Mouse (Mus musculus) olfactory bulb, adult 2 months (tissue): ENCODE data around the gene Disc1. TPM values are rescaled to one million over a fixed set of nuclear protein-coding genes. Genes with fewer than 3 reads are reported as not detected.

ENCODE experiments used
- H3K27ac ChIP-seq: fragments of 200-500 bp; 2 replicates; pipeline ENCODE4 v1.5.1; 2012; ENCODE audit warnings: low read depth, low read length; ENCODE audit not compliant: insufficient read depth
- H3K4me1 ChIP-seq: fragments of 200-500 bp; 2 replicates; pipeline ENCODE4 v1.6.1; 2012; ENCODE audit warnings: low read length; ENCODE audit not compliant: control insufficient read depth, insufficient read depth
- H3K4me3 ChIP-seq: fragments of 200-500 bp; 2 replicates; pipeline ENCODE4 v1.5.1; 2012; ENCODE audit warnings: mild to moderate bottlenecking, low read depth, low read length, moderate library complexity; ENCODE audit not compliant: insufficient read depth
- CTCF ChIP-seq: fragments of 200-500 bp; IDR thresholded peaks from 2 replicates; pipeline ENCODE4 v1.5.1; 2012; ENCODE audit warnings: low read depth, mild to moderate bottlenecking, low read length, moderate library complexity; ENCODE audit not compliant: insufficient read depth
- POLR2A ChIP-seq: fragments of 200-500 bp; IDR thresholded peaks from 2 replicates; pipeline ENCODE4 v1.6.1; 2012; ENCODE audit warnings: mild to moderate bottlenecking, low read depth, low read length, moderate library complexity; ENCODE audit not compliant: insufficient read depth
- WGBS: fragments of 180-500 bp; shearing (Covaris S2); methylation state at CpG from one replicate; pipeline ENCODE4 v1.1.7; 2018; 5-methylcytosine and 5-hydroxymethylcytosine counted together
- polyA plus RNA-seq: library from polyadenylated mRNA; stranded (reverse); fragments of >200 nt; gene quantifications from 2 replicates; pipeline ENCODE4 v1.2.4, GENCODE M21; 2012; ENCODE audit warnings: low replicate concordance; ENCODE audit not compliant: missing spikeins, insufficient read depth, insufficient read length

Disc1 gene
- polyA plus RNA-seq, 1 experiment: not detected

DNA sequence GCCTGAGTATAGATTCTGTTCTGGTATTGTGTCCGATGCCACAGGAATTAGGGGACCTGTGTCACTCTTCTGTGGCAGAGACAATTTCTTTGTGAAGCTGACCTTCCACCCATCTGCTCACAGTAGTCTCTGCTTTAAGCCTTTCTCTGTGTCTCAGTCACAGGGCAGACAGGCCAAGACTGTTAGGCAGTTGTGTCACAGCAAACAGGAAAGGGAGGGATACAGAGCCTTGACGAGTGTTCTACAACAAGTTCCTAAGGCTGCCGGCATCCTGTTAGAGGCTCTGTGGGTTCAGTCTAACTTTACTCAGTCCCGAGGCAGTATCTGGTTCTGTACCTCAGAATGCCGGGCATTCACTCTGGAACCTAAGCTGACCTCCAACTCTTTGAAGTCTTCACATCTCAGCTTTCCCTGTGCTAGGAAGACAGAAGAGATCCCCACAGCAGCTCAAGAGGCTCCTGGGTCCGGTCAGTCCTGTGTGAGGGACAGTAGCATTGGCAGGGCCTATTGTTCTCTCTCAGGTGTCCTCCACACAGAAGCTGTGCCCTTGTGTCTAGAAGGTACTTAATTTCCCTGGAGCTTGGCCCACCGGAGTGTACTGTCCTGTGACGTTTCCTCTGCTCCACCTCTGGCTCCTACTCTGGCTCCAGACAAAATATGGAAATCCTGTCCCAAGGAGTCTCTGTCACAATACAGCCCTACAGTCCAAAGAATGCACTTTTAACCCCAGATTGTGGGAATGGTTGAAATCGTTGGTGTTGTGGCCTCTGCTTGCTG lies 144.6 kb downstream of the Disc1 start:
- Histone ChIP-seq H3K27ac (no peak overlapping the region), H3K4me1 (peaks cover 9% of the 10 kb centered on the region; the same call in 1 of the 2 replicates), H3K4me3 (no peak overlapping the region)
- 88% methylated on average over 9 of the region's 9 CpGs for WGBS
- TF ChIP-seq CTCF (no peak), POLR2A (no peak)

DNA sequence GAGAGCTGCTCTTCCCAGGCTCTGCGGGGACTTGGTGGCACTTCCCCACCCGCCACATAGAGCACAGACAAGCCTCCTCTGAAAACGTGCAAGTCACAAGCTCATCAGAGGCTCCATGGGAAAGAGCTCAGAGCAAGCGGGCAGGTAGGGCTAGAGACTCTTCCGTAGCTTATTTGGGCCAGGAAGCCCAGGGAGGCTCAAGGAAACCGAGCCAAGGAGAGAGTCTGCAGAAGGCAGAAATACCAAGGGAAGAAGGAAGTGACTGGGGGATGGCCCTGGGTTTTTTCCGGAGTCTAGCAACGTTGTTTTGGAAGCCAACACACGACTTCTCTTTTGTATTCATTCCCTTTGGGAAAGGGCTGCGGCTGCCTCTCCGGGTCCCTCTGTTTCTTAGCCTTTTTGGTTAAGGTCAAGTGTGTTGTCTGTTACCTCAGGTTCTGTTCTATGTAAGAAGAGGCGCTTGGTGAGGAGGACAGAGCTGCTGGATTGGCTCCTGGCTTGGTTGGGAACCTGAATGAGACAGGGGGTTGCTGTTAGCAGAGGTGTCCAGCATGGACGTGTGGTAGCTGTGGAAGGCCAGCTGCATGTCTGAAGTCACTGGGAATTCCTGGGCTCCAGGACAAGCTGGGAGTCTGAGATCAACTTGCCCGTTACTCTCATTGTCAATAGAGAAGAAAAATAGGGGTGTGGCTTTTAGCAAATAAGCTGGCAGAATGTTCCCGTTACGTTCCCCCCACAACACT lies 145.4 kb downstream of the Disc1 start:
- Histone ChIP-seq H3K4me3 (no peak overlapping the region), H3K27ac (no peak overlapping the region), H3K4me1 (peaks cover 9% of the 10 kb centered on the region; the same call in 1 of the 2 replicates)
- WGBS: 79% methylated on average over 16 of the region's 16 CpGs
- TF ChIP-seq POLR2A (no peak), CTCF (no peak)

DNA sequence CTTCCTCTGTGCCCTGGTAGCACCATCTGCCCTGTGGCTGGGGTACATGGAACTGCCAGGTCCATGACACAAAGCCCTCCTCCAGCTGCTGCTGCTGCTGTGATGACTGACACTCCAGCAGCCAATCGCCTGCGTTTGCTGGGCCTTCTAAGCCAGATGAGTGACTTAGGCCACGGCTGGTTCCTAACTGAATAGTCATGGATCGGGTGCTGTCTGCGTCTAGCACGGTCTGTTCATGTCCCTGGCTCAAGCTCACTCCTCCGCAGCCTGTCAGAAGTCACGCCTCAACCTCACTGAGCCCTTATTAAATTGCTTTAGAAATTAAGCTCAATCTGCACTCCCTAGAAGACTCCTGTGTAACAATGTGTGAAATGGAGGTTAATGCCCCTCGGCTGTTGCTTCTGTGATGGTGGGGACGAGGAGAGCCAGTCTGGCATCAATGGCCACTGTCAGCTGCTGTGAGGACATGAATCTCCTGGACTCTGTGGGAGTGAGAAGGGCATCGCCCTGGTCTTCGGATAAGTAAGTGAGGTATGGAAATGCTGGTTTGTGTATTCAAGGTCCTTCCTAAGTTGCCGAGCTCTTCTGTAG lies 146.4 kb downstream of the Disc1 start:
- H3K4me3 ChIP-seq: no peak overlapping the region
- 86% methylated on average over 13 of the region's 13 CpGs for WGBS
- TF ChIP-seq CTCF: no peak
- TF ChIP-seq POLR2A: no peak
- H3K27ac ChIP-seq: no peak overlapping the region
- peaks cover 9% of the 10 kb centered on the region; the same call in 1 of the 2 replicates for H3K4me1 ChIP-seq

- Histone ChIP-seq H3K27ac (no peak overlapping the region), H3K4me3 (no peak overlapping the region), H3K4me1 (peaks cover 2% of the 10 kb centered on the region; the same call in 1 of the 2 replicates)
- WGBS: 98% methylated on average over 6 of the region's 6 CpGs
- TF ChIP-seq POLR2A (no peak), CTCF (no peak)
Measured at GRCm38 (mm10) chr8:125201650-125202049, 147.7 kb downstream of the Disc1 start.

DNA sequence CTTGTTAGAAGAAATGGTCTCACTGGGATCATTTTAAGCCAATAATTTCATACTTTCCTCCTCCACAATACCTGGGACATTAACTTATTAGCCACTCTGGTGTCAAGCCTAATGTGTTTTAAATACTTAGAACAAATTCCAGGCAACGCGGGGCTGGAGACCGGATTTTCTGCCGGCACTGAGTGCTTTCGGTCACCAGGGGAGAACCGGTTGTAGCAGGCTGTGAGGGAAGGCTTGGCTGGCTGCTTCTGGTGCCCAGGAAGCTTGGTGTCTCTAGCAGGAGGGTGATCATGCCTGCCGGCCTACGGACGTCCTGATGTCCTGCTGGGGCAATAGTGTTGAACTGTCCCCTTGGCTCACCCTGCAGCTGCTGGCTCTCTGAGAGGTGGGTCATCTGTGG lies 149.0 kb downstream of the Disc1 start:
- 90% methylated on average over 9 of the region's 9 CpGs for WGBS
- TF ChIP-seq CTCF (no peak), POLR2A (no peak)
- Histone ChIP-seq H3K27ac (no peak overlapping the region), H3K4me3 (no peak overlapping the region), H3K4me1 (no peaks in the 10 kb centered on the region)

GRCm38 (mm10) chr8:125205556-125205955 lies 151.6 kb downstream of the Disc1 start:
- no peak overlapping the region for H3K27ac ChIP-seq
- H3K4me1 ChIP-seq: no peaks in the 10 kb centered on the region
- no peak overlapping the region for H3K4me3 ChIP-seq
- 96% methylated on average over 4 of the region's 4 CpGs for WGBS
- TF ChIP-seq CTCF (no peak), POLR2A (no peak)

- no peak for TF ChIP-seq POLR2A
- TF ChIP-seq CTCF: no peak
- no peak overlapping the region for H3K27ac ChIP-seq
- WGBS: 87% methylated on average over 8 of the region's 8 CpGs
- H3K4me3 ChIP-seq: no peak overlapping the region
- no peaks in the 10 kb centered on the region for H3K4me1 ChIP-seq
Measured at GRCm38 (mm10) chr8:125206391-125206790, 152.4 kb downstream of the Disc1 start.

- WGBS: 57% methylated on average over 3 of the region's 3 CpGs
- no peaks in the 10 kb centered on the region for H3K4me1 ChIP-seq
- no peak overlapping the region for H3K27ac ChIP-seq
- TF ChIP-seq POLR2A (no peak), CTCF (no peak)
- H3K4me3 ChIP-seq: no peak overlapping the region
Measured at GRCm38 (mm10) chr8:125206962-125207361, 153.0 kb downstream of the Disc1 start.

DNA sequence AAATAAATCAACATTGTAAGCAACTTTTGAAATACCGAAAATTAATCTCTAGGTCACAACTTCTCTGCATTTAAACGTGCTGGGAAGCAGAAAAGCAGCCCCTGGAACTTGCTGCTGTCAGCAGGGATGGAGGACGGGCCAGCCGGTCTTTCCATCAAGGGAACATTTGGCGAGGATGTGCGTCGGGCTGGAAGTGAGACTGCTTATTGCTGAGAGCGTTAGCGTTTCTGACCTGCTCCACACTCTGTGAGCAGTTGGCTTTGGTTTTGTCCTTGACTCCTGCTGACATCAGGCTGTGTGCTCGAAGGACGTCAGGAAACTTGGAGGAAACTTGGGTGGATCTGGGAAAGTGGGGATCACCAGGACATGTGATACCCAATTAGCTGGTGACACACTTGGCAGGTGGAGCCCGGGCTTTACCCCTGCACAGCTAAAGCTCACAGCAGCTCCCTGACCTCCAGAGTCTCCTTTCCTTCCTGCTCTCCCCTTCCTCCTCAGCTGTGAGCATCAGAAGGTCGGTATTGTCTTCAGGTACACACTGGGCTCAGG lies 158.7 kb downstream of the Disc1 start:
- no peak for TF ChIP-seq CTCF
- TF ChIP-seq POLR2A: no peak
- H3K27ac ChIP-seq: no peak overlapping the region
- 53% methylated on average over 13 of the region's 13 CpGs for WGBS
- H3K4me1 ChIP-seq: no peaks in the 10 kb centered on the region
- H3K4me3 ChIP-seq: no peak overlapping the region
